ENCODE assay signal across 1 mouse cellular context in the genomic region with DNA sequence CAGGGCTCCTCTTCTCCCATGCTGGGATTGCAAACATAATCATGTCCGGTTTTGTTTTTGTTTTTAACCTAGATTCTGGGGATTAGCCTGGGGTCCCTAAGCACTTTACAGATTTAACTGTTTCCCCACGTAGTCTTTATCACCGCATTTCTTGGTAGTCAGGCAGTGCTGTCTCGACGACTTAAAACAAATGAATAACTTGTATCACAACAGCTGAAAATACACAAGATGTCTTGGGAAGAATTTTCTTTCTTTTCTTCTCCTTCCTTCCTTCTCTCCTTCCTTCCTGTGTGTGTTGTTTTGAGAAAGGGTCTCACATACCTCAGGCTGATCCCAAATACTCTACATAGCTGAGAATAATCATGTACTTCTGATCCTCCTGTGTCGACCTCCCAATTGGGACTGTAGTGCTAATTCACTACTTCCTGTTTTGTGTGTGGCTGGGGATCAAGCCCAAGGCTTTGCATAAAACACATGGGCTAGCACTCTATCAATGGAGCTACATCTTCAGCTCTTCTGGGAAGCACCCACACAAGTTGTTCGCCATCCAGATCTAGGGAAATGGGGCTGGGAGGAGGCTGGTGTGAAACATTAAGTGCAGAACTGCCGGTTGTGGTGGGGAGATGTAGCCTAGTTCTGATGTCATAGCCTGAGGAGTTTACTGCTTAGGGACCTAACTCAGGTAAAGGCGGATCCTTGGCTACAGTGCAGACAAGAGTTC.
TF ChIP-seq lines count a peak whose summit lies in the region.

No protein-coding gene starts in this region.

TF ChIP-seq in MEL, 35 proteins besides CTCF, POLR2A, EP300 and RAD21 (continued from another document):
- TF ChIP-seq POLR2AphosphoS5 (IDR thresholded peaks at IDR 0.05; ENCODE audit: borderline replicate concordance, low read depth, low read length) (no peak), RCOR1 (IDR thresholded peaks at IDR 0.05; ENCODE audit: low read depth, low read length) (no peak), ZMIZ1 (IDR thresholded peaks at IDR 0.05; ENCODE audit: low read depth, low read length) (no peak)
